Mouse (Mus musculus) MEL (cell line): ENCODE data around the gene Dmrta2. TPM values are rescaled to one million over a fixed set of nuclear protein-coding genes. Genes with fewer than 3 reads are reported as not detected.

ENCODE experiments used
- DNase-seq: peaks from one replicate; pipeline ENCODE4 v3.0.0; 2011; ENCODE audit warnings: low read depth, low spot score
- H3K27ac ChIP-seq: 2 replicates; pipeline ENCODE4 v1.5.1; 2012; ENCODE audit warnings: low read depth, mild to moderate bottlenecking, control low read depth, low read length, moderate library complexity; ENCODE audit not compliant: control insufficient read depth
- H3K27me3 ChIP-seq, 2 experiments: fragments of 150-350 bp in 1 of 2; sonication (generic) in 1 of 2; 2 replicates each; pipeline ENCODE4 v1.6.1; 2012; ENCODE audit warnings: low read length in 2 of 2, mild to moderate bottlenecking in 2 of 2, improper control_type of control experiment in 1 of 2, moderate library complexity in 1 of 2; ENCODE audit not compliant: insufficient read depth in 2 of 2, control insufficient read depth in 1 of 2
- H3K36me3 ChIP-seq, 2 experiments: 2 replicates each; pipeline ENCODE4 v1.6.1; 2012 to 2014; ENCODE audit warnings: low read length in 2 of 2, improper control_type of control experiment in 1 of 2, inconsistent platforms in 1 of 2, mild to moderate bottlenecking in 1 of 2; ENCODE audit not compliant: insufficient read depth in 2 of 2, control insufficient read depth in 1 of 2
- H3K4me1 ChIP-seq, 2 experiments: fragments of 150-350 bp in 1 of 2; sonication (generic) in 1 of 2; 2 replicates each; pipeline ENCODE4 v1.6.1; 2012; ENCODE audit warnings: low read length in 2 of 2, improper control_type of control experiment in 1 of 2, mild to moderate bottlenecking in 1 of 2; ENCODE audit not compliant: insufficient read depth in 2 of 2, control insufficient read depth in 1 of 2
- H3K4me3 ChIP-seq, 2 experiments: fragments of 150-350 bp in 1 of 2; sonication (generic) in 1 of 2; 2 replicates each; pipeline ENCODE4 v1.5.1; 2012; ENCODE audit warnings: low read depth in 2 of 2, low read length in 2 of 2, mild to moderate bottlenecking in 2 of 2, moderate library complexity in 2 of 2, control low read depth in 1 of 2, improper control_type of control experiment in 1 of 2; ENCODE audit not compliant: control insufficient read depth in 1 of 2, insufficient read depth in 1 of 2
- H3K79me2 ChIP-seq: 2 replicates; pipeline ENCODE4 v1.6.1; 2012; ENCODE audit warnings: mild to moderate bottlenecking, low read length, moderate library complexity; ENCODE audit not compliant: control insufficient read depth, poor library complexity, insufficient read depth
- H3K9ac ChIP-seq: 2 replicates; pipeline ENCODE4 v1.6.1; 2012; ENCODE audit warnings: low read depth, mild to moderate bottlenecking, control low read depth, low read length, moderate library complexity; ENCODE audit not compliant: control insufficient read depth, poor library complexity, severe bottlenecking
- H3K9me3 ChIP-seq: fragments of 150-350 bp; sonication (generic); replicated peaks from 2 replicates; pipeline ENCODE4 v1.6.1; 2012; ENCODE audit warnings: mild to moderate bottlenecking, low read length, improper control_type of control experiment, moderate library complexity; ENCODE audit not compliant: insufficient read depth
- BHLHE40 ChIP-seq: IDR thresholded peaks from 2 replicates; pipeline ENCODE4 v1.6.1; 2012; ENCODE audit warnings: low read depth, mild to moderate bottlenecking, inconsistent platforms, low read length, improper control_type of control experiment, borderline replicate concordance
- CHD1 ChIP-seq: IDR thresholded peaks from 2 replicates; pipeline ENCODE4 v1.6.1; 2012; ENCODE audit warnings: low read depth, mild to moderate bottlenecking, inconsistent platforms, low read length, improper control_type of control experiment
- CTCF ChIP-seq, 3 experiments: IDR thresholded peaks in 2 of 3; conservative IDR thresholded peaks in 1 of 3; 2 replicates each; pipeline ENCODE4 v1.5.1; 2011 to 2012; ENCODE audit warnings: low read length in 3 of 3, low read depth in 2 of 3, mild to moderate bottlenecking in 2 of 3, improper control_type of control experiment in 1 of 3, inconsistent platforms in 1 of 3, mixed read lengths in 1 of 3, moderate library complexity in 1 of 3; ENCODE audit not compliant: control insufficient read depth in 1 of 3, insufficient read depth in 1 of 3, poor library complexity in 1 of 3, severe bottlenecking in 1 of 3
- ELF1 ChIP-seq: IDR thresholded peaks from 2 replicates; pipeline ENCODE4 v1.6.1; 2014; ENCODE audit warnings: low read depth, mild to moderate bottlenecking, inconsistent platforms, low read length, improper control_type of control experiment, moderate library complexity
- EP300 ChIP-seq, 2 experiments: IDR thresholded peaks; 2 replicates each; pipeline ENCODE4 v1.6.1; 2011; ENCODE audit warnings: improper control_type of control experiment in 2 of 2, low read length in 2 of 2, low read depth in 1 of 2, mild to moderate bottlenecking in 1 of 2
- ETS1 ChIP-seq: IDR thresholded peaks from 2 replicates; pipeline ENCODE4 v1.6.1; 2012; ENCODE audit warnings: low read depth, mild to moderate bottlenecking, inconsistent platforms, low read length, improper control_type of control experiment, moderate library complexity
- GABPA ChIP-seq: IDR thresholded peaks from 2 replicates; pipeline ENCODE4 v1.6.1; 2012; ENCODE audit warnings: low read depth, mild to moderate bottlenecking, inconsistent platforms, low read length, improper control_type of control experiment, moderate library complexity
- HCFC1 ChIP-seq: IDR thresholded peaks from 2 replicates; pipeline ENCODE4 v1.6.1; 2012; ENCODE audit warnings: low read depth, mild to moderate bottlenecking, inconsistent platforms, low read length, improper control_type of control experiment, moderate library complexity
- JUND ChIP-seq: IDR thresholded peaks from 2 replicates; pipeline ENCODE4 v1.6.1; 2011; ENCODE audit warnings: low read depth, mild to moderate bottlenecking, improper control_type of control experiment, low read length
- KAT2A ChIP-seq: conservative IDR thresholded peaks from 2 replicates; pipeline ENCODE4 v1.6.1; 2012; ENCODE audit warnings: low read depth, low read length, improper control_type of control experiment, inconsistent platforms
- MAX ChIP-seq: IDR thresholded peaks from 2 replicates; pipeline ENCODE4 v1.6.1; 2011; ENCODE audit warnings: low read length, improper control_type of control experiment
- MAZ ChIP-seq: IDR thresholded peaks from 2 replicates; pipeline ENCODE4 v1.6.1; 2012; ENCODE audit warnings: low read depth, mild to moderate bottlenecking, inconsistent platforms, low read length, improper control_type of control experiment
- MEF2A ChIP-seq: IDR thresholded peaks from 2 replicates; pipeline ENCODE4 v1.6.1; 2014; ENCODE audit warnings: low read depth, mild to moderate bottlenecking, inconsistent platforms, low read length, improper control_type of control experiment; ENCODE audit not compliant: poor library complexity, insufficient replicate concordance, severe bottlenecking; ENCODE audit errors: extremely low read depth
- MXI1 ChIP-seq: IDR thresholded peaks from 2 replicates; pipeline ENCODE4 v1.6.1; 2011; ENCODE audit warnings: mild to moderate bottlenecking, low read depth, low read length, improper control_type of control experiment
- NELFE ChIP-seq: IDR thresholded peaks from 2 replicates; pipeline ENCODE4 v1.6.1; 2011; ENCODE audit warnings: low read depth, low read length, improper control_type of control experiment
- POLR2A ChIP-seq, 2 experiments: IDR thresholded peaks; 2 replicates each; pipeline ENCODE4 v1.6.1; 2011 to 2012; ENCODE audit warnings: low read length in 2 of 2, mild to moderate bottlenecking in 2 of 2, control low read depth in 1 of 2, improper control_type of control experiment in 1 of 2, low read depth in 1 of 2, moderate library complexity in 1 of 2; ENCODE audit not compliant: control insufficient read depth in 1 of 2, insufficient read depth in 1 of 2, poor library complexity in 1 of 2
- POLR2AphosphoS2 ChIP-seq: IDR thresholded peaks from 2 replicates; pipeline ENCODE4 v1.6.1; 2011; ENCODE audit warnings: low read length, improper control_type of control experiment
- POLR2AphosphoS5 ChIP-seq: IDR thresholded peaks from 2 replicates; pipeline ENCODE4 v1.6.1; 2012; ENCODE audit warnings: low read depth, borderline replicate concordance, mild to moderate bottlenecking, inconsistent platforms, low read length, moderate library complexity, mixed read lengths
- RAD21 ChIP-seq: IDR thresholded peaks from 2 replicates; pipeline ENCODE4 v1.6.1; 2011; ENCODE audit warnings: mild to moderate bottlenecking, low read depth, low read length, improper control_type of control experiment
- SMC3 ChIP-seq: IDR thresholded peaks from 2 replicates; pipeline ENCODE4 v1.6.1; 2011; ENCODE audit warnings: low read depth, low read length, improper control_type of control experiment
- TAL1 ChIP-seq: IDR thresholded peaks from 2 replicates; pipeline ENCODE4 v1.6.1; 2012; ENCODE audit warnings: mild to moderate bottlenecking, inconsistent platforms, low read length, moderate library complexity, mixed read lengths
- TBP ChIP-seq: IDR thresholded peaks from 2 replicates; pipeline ENCODE4 v1.8.0; 2011; ENCODE audit warnings: low read depth, low read length, improper control_type of control experiment
- TCF12 ChIP-seq: IDR thresholded peaks from 2 replicates; pipeline ENCODE4 v1.6.1; 2014; ENCODE audit warnings: low read depth, mild to moderate bottlenecking, inconsistent platforms, low read length, improper control_type of control experiment, moderate library complexity
- UBTF ChIP-seq: IDR thresholded peaks from 2 replicates; pipeline ENCODE4 v1.6.1; 2012; ENCODE audit warnings: low read depth, mild to moderate bottlenecking, inconsistent platforms, low read length, improper control_type of control experiment, moderate library complexity, borderline replicate concordance; ENCODE audit not compliant: insufficient read depth
- USF1 ChIP-seq: IDR thresholded peaks from 2 replicates; pipeline ENCODE4 v1.6.1; 2014; ENCODE audit warnings: low read depth, mild to moderate bottlenecking, inconsistent platforms, low read length, improper control_type of control experiment, moderate library complexity
- USF2 ChIP-seq, 2 experiments: IDR thresholded peaks; 2 replicates each; pipeline ENCODE4 v1.6.1; 2011 to 2012; ENCODE audit warnings: improper control_type of control experiment in 2 of 2, low read length in 2 of 2, borderline replicate concordance in 1 of 2, inconsistent platforms in 1 of 2, low read depth in 1 of 2, mild to moderate bottlenecking in 1 of 2; ENCODE audit not compliant: insufficient read depth in 1 of 2
- ZC3H11A ChIP-seq: IDR thresholded peaks from 2 replicates; pipeline ENCODE4 v1.6.1; 2012; ENCODE audit warnings: low read depth, mild to moderate bottlenecking, inconsistent platforms, low read length, improper control_type of control experiment
- ZMIZ1 ChIP-seq: IDR thresholded peaks from 2 replicates; pipeline ENCODE4 v1.6.1; 2012; ENCODE audit warnings: low read depth, mild to moderate bottlenecking, inconsistent platforms, low read length, improper control_type of control experiment, moderate library complexity
- polyA plus RNA-seq, 2 experiments: library from polyadenylated mRNA; stranded (reverse) in 1 of 2; unstranded in 1 of 2; fragments of >175 nt in 1 of 2; fragments of >200 nt in 1 of 2; gene quantifications; 2 replicates each; pipeline versions ENCODE4 v1.2.1 to v1.2.4; 2012; ENCODE audit warnings: low replicate concordance in 2 of 2, low read depth in 1 of 2; ENCODE audit not compliant: insufficient read length in 2 of 2, insufficient read depth in 1 of 2, missing spikeins in 1 of 2
- total RNA-seq: library from RNA; depleted of rRNA; stranded (reverse); fragments of 300-350 nt; gene quantifications from 2 replicates; pipeline ENCODE4 v1.2.3, GENCODE M21; 2012

Dmrta2 gene
- total and polyA plus RNA-seq, 3 experiments = 0.08 to 0.11 TPM; not detected in 1

- no peak for TF ChIP-seq NELFE
- no peak for TF ChIP-seq TBP
- TF ChIP-seq EP300 (IDR thresholded peaks at IDR 0.05; ENCODE audit: low read depth in 1 of 2, low read length in 2 of 2) = no peak
- TF ChIP-seq KAT2A = no peak
- TF ChIP-seq BHLHE40 = no peak
- TF ChIP-seq UBTF = no peak
- no peak for TF ChIP-seq POLR2AphosphoS5
- TF ChIP-seq HCFC1 = no peak
- TF ChIP-seq ETS1 = no peak
- no peak for TF ChIP-seq ELF1
- no peak for TF ChIP-seq CTCF (IDR thresholded peaks at IDR 0.05 in 2 of 3, conservative IDR thresholded peaks at IDR 0.05 in 1 of 3; ENCODE audit: control insufficient read depth in 1 of 3, insufficient read depth in 1 of 3, low read depth in 2 of 3, low read length in 3 of 3, poor library complexity in 1 of 3, severe bottlenecking in 1 of 3)
- no peak for TF ChIP-seq USF2 (IDR thresholded peaks at IDR 0.05; ENCODE audit: borderline replicate concordance in 1 of 2, insufficient read depth in 1 of 2, low read depth in 1 of 2, low read length in 2 of 2)
- no peak for TF ChIP-seq TCF12
- Histone ChIP-seq H3K9ac (no peak overlapping the region), H3K36me3 (no peaks in the 10 kb centered on the region), H3K4me1 (no peaks in the 10 kb centered on the region), H3K27me3 (no peaks in the 10 kb centered on the region), H3K27ac (no peak overlapping the region), H3K4me3 (no peak overlapping the region), H3K79me2 (no peaks in the 10 kb centered on the region), H3K9me3 (no peaks in the 10 kb centered on the region)
- no peak for DNase-seq
These were observed 10.6 kb downstream of the Dmrta2 start for GRCm38 (mm10) chr4:109988411-109988810.

DNA sequence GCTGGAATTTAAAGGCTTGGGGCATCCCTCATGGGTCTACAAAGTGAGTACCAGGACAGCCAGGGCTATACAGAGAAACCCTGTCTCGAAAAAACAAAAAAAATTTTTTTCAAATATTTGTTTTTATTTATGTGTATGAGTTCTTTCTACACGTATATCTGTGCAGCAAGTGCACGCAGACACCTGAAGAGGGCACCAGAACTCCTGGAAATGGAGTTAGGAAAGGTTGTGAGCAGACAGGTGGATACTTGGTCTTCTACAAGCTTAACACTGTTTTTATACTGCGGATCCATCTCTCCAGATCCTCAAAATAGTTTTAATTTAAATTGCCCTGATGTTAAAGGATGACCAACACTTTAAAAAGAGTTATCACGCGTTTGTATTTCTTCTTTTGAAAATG is 11.4 kb downstream of the Dmrta2 start:
- TF ChIP-seq TAL1 (no peak), POLR2AphosphoS2 (no peak), UBTF (no peak), RAD21 (peak; percentile 32), JUND (no peak), ZMIZ1 (no peak), EP300 (IDR thresholded peaks at IDR 0.05; ENCODE audit: low read depth in 1 of 2, low read length in 2 of 2) (no peak), CTCF (IDR thresholded peaks at IDR 0.05 in 2 of 3, conservative IDR thresholded peaks at IDR 0.05 in 1 of 3; ENCODE audit: control insufficient read depth in 1 of 3, insufficient read depth in 1 of 3, low read depth in 2 of 3, low read length in 3 of 3, poor library complexity in 1 of 3, severe bottlenecking in 1 of 3) (peak in 2 of 3 experiments; percentile 16 to 32; a peak in 2 of 6 replicates), MAZ (no peak), KAT2A (no peak), POLR2AphosphoS5 (no peak), SMC3 (0 out of 2 replicates have a peak, but pooled peaks have one; percentile 21), MAX (no peak), MEF2A (no peak), GABPA (no peak), USF1 (no peak), USF2 (IDR thresholded peaks at IDR 0.05; ENCODE audit: borderline replicate concordance in 1 of 2, insufficient read depth in 1 of 2, low read depth in 1 of 2, low read length in 2 of 2) (no peak), ZC3H11A (no peak), POLR2A (IDR thresholded peaks at IDR 0.05; ENCODE audit: control insufficient read depth in 1 of 2, insufficient read depth in 1 of 2, low read depth in 1 of 2, low read length in 2 of 2, poor library complexity in 1 of 2) (no peak), MXI1 (no peak), TBP (no peak), CHD1 (no peak), TCF12 (no peak), ETS1 (no peak), HCFC1 (no peak)
- DNase-seq = no peak
- Histone ChIP-seq H3K4me1 (no peaks in the 10 kb centered on the region), H3K9me3 (no peaks in the 10 kb centered on the region), H3K27me3 (no peaks in the 10 kb centered on the region), H3K9ac (no peak overlapping the region), H3K4me3 (no peak overlapping the region), H3K36me3 (no peaks in the 10 kb centered on the region), H3K79me2 (no peaks in the 10 kb centered on the region), H3K27ac (no peak overlapping the region)
